13 mouse cellular contexts compared by ENCODE assay signal in genomic region chr14:26398508-26399160, GRCm38 (mm10).
DNase-seq lines count a peak whose midpoint lies in the region; ATAC-seq and TF ChIP-seq lines count a peak whose summit lies in the region.
"Had no signal": no experiment of that assay in that cellular context is flagged by ENCODE, and none has a peak within 500 bp of the region (broad histone marks: within the 10 kb centered on the region; RNA-seq: fewer than 3 reads in every experiment).

No protein-coding gene starts in this region.

- no peaks in the 10 kb centered on the region for H3K36me3 ChIP-seq in thymus, adult 2 months (ENCODE audit: control insufficient read depth, insufficient read depth, low read length)
- no peaks in the 10 kb centered on the region for H3K36me3 ChIP-seq in forebrain, embryonic 11.5 days (ENCODE audit: control insufficient read depth, insufficient read depth, low read length)
- H3K36me3 ChIP-seq: lung, embryonic 15.5 days; neural tube, embryonic 12.5 days had no signal

- TF ChIP-seq POLR2A in thymus, adult 2 months (IDR thresholded peaks at IDR 0.05; ENCODE audit: control insufficient read depth, extremely low read depth, insufficient read depth, low read length, poor library complexity): no peak

- intact Hi-C loops in left cerebral cortex, adult 2 months (cut with DNase I): no loop called here

- no peaks in the 10 kb centered on the region for H3K27me3 ChIP-seq in thymus, adult 2 months (ENCODE audit: control insufficient read depth, insufficient read depth, low read length)
- H3K27me3 ChIP-seq in forebrain, embryonic 11.5 days (ENCODE audit: control insufficient read depth, insufficient read depth, low read length): no peaks in the 10 kb centered on the region
- H3K27me3 ChIP-seq: lung, embryonic 15.5 days; neural tube, embryonic 12.5 days had no signal

- peaks cover 2% of the 10 kb centered on the region; the same call in 1 of the 2 replicates for H3K9me3 ChIP-seq in forebrain, embryonic 11.5 days (ENCODE audit: control insufficient read depth, low read length)
- H3K9me3 ChIP-seq: lung, embryonic 15.5 days; neural tube, embryonic 12.5 days had no signal

- WGBS in thymus, adult 2 months: 98% methylated on average over 7 of the region's 7 CpGs
- 92% methylated on average over 7 of the region's 7 CpGs for WGBS in forebrain, embryonic 11.5 days

- no peak for ATAC-seq in CD4-positive, CD25-positive, alpha-beta regulatory T cell, adult 4 months
- no peak for ATAC-seq in forebrain, embryonic 11.5 days (replicated peaks; ENCODE audit: low FRiP score)

- no peak overlapping the region for H3K9ac ChIP-seq in forebrain, embryonic 11.5 days (ENCODE audit: low read length)
- H3K9ac ChIP-seq: lung, embryonic 15.5 days; neural tube, embryonic 12.5 days had no signal

- peak; percentile 26 for TF ChIP-seq CTCF in left cerebral cortex, adult 2 months (IDR thresholded peaks at IDR 0.05)
- TF ChIP-seq CTCF in thymus, adult 2 months (IDR thresholded peaks at IDR 0.05; ENCODE audit: borderline replicate concordance, control insufficient read depth, extremely low read depth, insufficient read depth, low read length, poor library complexity): no peak

- no peaks in the 10 kb centered on the region for H3K4me1 ChIP-seq in thymus, adult 2 months (replicated peaks; ENCODE audit: control insufficient read depth, insufficient read depth, low read length)
- no peaks in the 10 kb centered on the region for H3K4me1 ChIP-seq in forebrain, embryonic 11.5 days (replicated peaks; ENCODE audit: control insufficient read depth, insufficient read depth, low read length)
- H3K4me1 ChIP-seq: lung, embryonic 15.5 days; neural tube, embryonic 12.5 days had no signal

- H3K4me3 ChIP-seq in left cerebral cortex, adult 2 months: no peak overlapping the region
- no peak overlapping the region for H3K4me3 ChIP-seq in thymus, adult 2 months (ENCODE audit: control insufficient read depth, insufficient read depth, low read length)
- H3K4me3 ChIP-seq in forebrain, embryonic 11.5 days (ENCODE audit: low read depth, low read length): no peak overlapping the region
- H3K4me3 ChIP-seq: lung, embryonic 15.5 days; neural tube, embryonic 12.5 days had no signal

- H3K27ac ChIP-seq in left cerebral cortex, adult 2 months: no peak overlapping the region
- no peak overlapping the region for H3K27ac ChIP-seq in thymus, adult 2 months (ENCODE audit: control insufficient read depth, insufficient read depth, low read length)
- H3K27ac ChIP-seq in forebrain, embryonic 11.5 days (ENCODE audit: low read depth, low read length): no peak overlapping the region
- H3K27ac ChIP-seq: lung, embryonic 15.5 days; neural tube, embryonic 12.5 days had no signal

- DNase-seq in CD4-positive, CD25-positive, alpha-beta regulatory T cell, adult 2 months (ENCODE audit: low read depth, low spot score): peak; percentile 14
- DNase-seq in left cerebral cortex, adult 2 months (ENCODE audit: extremely low spot score in 1 of 2, low spot score in 2 of 2): no peak
- no peak for DNase-seq in left cerebral cortex, adult 11 months (ENCODE audit: low spot score)
- peak; percentile 11 for DNase-seq in thymus, postnatal 14 days
- no peak for DNase-seq in thymus, adult 2 months
- DNase-seq in induced T-regulatory cell, adult 2 months (ENCODE audit: low read depth): peak; percentile 25
- DNase-seq in forebrain, embryonic 11.5 days (ENCODE audit: low spot score): no peak
- DNase-seq: adrenal gland, postnatal 14 days; cerebellum, adult 2 months; midbrain, embryonic 14.5 days had no signal

- no peak overlapping the region for H3K4me2 ChIP-seq in forebrain, embryonic 11.5 days (ENCODE audit: low read depth, low read length, severe bottlenecking)
- H3K4me2 ChIP-seq: lung, embryonic 15.5 days; neural tube, embryonic 12.5 days had no signal

Comparison
In these comparisons a context has a peak if more than half of its experiments do, and no peak if none do; other contexts are left out.
1. DNase-seq: peak in CD4-positive, CD25-positive, alpha-beta regulatory T cell, adult 2 months (single experiment), thymus, postnatal 14 days (single experiment) and induced T-regulatory cell, adult 2 months (single experiment); none in left cerebral cortex, adult 2 months (0 of 2), left cerebral cortex, adult 11 months (single experiment), thymus, adult 2 months (single experiment) and forebrain, embryonic 11.5 days (single experiment).